Mouse (Mus musculus): ENCODE measurements around the gene Guca2a.

Guca2a gene

DNA sequence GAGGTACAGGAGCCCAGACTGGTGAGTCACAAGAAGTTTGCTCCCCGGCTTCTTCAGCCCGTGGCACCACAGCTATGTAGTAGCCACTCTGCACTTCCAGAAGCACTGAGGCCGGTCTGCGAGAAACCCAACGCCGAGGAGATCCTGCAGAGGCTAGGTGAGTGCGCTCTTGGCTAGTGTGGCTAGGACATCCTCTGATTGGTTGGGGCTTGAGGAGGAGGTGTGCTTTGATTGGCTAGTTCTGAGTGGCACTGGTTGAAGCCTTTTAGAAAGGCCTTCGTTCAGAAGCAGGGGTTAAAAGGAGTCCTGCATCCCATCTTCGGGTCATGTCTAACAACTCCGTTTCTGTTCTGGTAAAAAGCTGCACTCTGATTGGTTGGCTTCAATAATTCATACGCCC lies 1.2 kb downstream of the Guca2a start:
- no peak for DNase-seq (ENCODE audit: low spot score)

GRCm38 (mm10) chr4:119642666-119643065 lies 5.2 kb downstream of the Guca2a start:
- DNase-seq (ENCODE audit: low spot score), result no peak

DNA sequence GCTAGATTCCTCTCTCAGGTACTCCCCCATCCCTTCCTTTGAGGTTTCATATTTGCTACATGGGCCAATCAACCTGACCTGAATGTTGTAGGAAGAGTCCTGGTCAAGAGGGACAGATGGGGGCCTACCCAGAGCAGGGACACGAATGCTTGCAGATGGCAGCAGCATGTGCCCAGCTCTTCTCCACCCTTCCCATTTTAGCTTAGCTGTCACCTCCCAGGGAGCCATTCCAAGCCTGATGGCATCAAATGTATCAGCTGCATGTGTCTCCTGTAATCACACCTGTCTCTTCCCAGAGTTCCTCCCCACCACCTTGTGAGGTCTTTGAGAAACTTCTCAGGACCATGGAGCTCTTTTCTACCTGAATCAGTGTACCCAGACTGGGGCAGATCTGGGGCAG lies 19.5 kb downstream of the Guca2a start:
- no peak for DNase-seq (ENCODE audit: low spot score)

- DNase-seq (ENCODE audit: low spot score), result no peak
Observed at GRCm38 (mm10) chr4:119658246-119658645, 20.7 kb downstream of the Guca2a start.

- no peak for DNase-seq (ENCODE audit: low spot score)
Observed at GRCm38 (mm10) chr4:119658731-119659130, 21.2 kb downstream of the Guca2a start, which contains the start of gene Guca2b. TSS of gene Guca2b (minus strand) at chr4:119658954.

- no peak for DNase-seq (ENCODE audit: low spot score)
Observed at GRCm38 (mm10) chr4:119660007-119660406, 22.5 kb downstream of the Guca2a start.

GRCm38 (mm10) chr4:119662151-119662550 lies 24.6 kb downstream of the Guca2a start:
- no peak for DNase-seq (ENCODE audit: low spot score)

DNA sequence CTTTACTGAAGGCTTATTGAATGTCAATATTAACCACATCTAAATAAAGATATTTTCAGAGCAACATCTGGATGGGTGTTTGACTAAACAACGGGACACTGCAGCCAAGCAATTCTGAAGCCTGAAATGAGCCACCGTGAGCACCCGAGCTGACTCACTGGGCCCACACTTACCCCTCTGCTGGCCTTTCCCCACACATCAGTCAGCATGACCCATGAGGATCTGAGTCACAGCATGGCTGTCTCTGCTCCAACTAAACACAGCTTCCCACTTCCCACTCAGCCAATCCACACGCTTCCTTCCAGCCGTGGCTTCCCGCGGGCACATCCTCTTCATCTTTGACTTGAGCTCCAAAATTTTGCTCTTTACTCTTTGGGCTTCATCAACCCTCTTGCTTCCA lies 25.5 kb downstream of the Guca2a start:
- DNase-seq (ENCODE audit: low spot score), result no peak

DNA sequence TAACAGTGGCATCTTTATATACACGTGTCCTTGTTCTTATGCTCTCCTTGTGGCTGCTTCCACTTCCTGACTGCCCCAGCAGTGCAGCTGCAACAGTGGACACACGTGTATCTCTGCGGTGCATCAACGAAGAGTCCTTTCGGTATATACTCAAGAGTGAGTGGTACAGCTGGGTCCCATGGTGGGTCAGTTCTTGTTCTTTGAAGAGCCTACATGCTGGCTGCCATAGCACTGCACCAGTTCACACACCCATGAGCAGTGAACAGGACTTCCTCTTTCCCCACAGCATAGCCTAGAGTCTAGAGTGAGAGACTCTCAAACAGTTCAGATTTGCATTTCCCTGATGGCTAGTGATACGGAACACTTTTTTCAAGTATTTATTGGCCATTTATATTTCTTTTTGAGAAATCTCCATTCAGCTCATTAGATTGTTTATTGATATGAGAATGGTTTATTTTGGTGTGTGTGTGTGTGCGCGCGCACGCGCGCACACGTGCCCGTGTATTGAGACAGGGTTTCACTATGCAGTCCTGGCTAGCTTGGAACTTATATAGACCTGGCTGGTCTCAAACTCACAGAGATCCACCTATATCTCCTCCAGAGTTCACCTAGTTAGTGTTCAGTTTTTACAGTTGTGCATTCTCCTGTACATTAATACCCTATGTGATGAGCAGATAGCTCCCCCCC lies 26.0 kb downstream of the Guca2a start:
- DNase-seq (ENCODE audit: low spot score), result no peak

GRCm38 (mm10) chr4:119665166-119665565 lies 27.7 kb downstream of the Guca2a start:
- no peak for DNase-seq (ENCODE audit: low spot score)

DNA sequence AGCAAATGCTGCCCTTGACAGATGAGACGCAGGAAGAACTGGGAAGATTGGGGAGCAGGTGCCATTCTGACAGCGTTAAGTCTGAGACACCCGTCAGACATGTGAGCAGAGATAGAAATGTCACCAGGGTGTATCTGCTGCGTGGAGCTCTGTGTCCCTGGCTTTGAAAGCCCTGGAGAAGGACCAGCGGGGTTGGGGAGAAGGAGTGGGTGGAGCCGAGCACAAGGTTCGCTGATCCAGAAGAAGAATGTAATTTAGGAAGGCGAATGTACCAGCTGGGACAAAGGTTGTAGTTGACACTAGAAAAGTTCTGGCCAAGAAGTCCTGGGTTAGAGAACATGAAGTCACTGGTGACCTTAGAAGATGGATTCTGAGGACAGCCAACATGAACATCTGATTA lies 28.6 kb downstream of the Guca2a start:
- DNase-seq (ENCODE audit: low spot score), result no peak

- peak; percentile 74 for DNase-seq (ENCODE audit: low spot score)
Observed at GRCm38 (mm10) chr4:119667454-119667853, 29.9 kb downstream of the Guca2a start.

DNA sequence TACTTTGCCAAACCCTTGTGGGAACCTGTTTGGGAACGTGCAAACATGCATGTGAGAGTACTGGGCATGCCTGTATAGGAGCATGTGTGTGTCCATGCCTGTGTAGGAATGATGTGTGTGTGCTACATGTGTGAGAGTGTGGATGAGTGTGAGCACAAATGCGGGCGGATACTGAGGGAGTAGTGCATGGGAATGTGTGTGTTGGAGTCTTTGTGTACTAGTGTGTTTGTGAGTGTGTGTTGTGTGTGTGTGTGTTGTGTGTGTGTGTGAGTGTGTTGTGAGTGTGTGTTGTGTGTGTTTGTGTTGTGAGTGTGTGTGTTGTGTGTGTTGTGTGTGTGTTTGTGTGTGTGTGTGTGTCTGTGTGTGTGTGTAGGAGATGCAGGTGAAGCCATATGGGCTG lies 30.7 kb downstream of the Guca2a start:
- DNase-seq (ENCODE audit: low spot score), result no peak

- no peak for DNase-seq (ENCODE audit: low spot score)
Observed at GRCm38 (mm10) chr4:119668596-119668995, 31.1 kb downstream of the Guca2a start.

DNA sequence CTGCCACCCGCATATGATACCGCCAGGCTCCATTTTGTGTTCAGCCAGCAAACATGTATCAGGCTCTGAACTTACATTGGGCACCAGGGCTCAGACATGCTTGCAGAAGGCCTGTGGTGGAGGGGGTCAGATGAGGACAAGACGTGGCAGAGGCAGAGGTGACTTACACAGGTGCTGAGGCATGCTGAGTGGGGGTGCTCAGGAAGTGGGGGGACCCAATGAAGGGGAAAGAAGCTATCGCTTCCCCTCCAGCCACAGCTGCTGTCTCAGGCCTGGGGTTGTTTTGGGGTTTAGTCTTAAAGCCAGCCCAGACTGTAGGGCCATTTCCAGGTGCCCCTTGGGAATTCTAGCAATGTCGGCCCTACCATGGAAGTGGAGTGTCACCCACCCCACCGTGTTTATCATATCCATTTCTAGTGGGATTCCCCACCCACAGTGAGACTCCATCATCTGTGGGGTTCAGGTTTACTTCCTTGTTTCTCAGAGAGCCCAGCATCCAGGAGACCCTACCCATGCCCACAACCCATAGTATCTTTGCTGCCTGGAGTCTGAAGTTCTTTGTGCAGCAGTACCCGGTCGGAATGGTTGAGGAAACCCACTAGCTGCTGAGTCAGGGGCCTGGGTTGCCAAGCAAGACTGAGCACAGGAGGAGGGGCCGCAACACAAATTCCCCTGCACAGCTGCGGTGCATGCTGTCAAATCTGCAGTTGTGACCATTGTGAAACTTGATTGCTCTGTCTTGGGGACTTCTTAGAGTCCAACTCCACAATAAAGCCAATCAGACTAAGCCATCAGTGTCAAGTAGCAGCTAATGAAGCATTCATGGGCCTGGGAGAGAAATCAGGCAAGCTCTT lies 32.1 kb downstream of the Guca2a start:
- no peak for DNase-seq (ENCODE audit: low spot score)

DNA sequence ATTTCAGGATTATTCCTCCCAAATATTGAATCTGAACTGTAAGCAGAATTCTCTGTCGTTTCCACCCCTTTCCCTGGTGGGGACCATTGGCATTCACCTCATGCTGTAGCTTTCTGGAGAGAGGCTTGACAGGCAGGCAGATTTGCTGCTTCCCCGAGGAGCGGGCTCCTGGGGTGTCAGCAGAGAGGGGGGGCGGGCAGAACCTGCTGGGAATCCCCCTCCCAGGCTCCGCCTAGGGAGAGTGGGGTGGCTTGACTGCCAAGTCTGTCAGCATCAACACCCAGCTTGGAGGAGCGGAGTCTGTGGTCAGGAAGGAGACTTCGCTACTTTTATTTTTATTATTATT lies 32.7 kb downstream of the Guca2a start:
- no peak for DNase-seq (ENCODE audit: low spot score)

GRCm38 (mm10) chr4:119670736-119671135 lies 33.2 kb downstream of the Guca2a start:
- no peak for DNase-seq (ENCODE audit: low spot score)

DNA sequence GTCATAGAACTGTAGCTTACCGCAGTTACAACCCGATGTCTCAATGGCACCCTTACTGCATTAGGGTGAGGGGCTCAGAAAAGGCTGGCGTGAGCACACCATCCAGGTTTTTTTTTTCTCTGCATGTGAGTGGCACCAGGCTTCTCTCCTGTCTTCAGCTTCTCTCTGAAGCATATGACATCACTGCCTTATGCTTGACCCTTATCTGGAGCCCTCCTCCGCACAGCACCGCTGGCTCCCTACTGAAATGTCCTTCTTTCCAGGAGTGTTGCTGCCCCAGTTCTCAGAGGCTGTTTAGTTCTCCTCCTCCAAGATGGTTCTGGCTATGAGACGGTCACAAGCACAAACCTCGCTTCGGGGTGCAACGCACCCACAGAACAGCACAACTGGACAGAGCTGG lies 33.7 kb downstream of the Guca2a start:
- DNase-seq (ENCODE audit: low spot score), result no peak

DNA sequence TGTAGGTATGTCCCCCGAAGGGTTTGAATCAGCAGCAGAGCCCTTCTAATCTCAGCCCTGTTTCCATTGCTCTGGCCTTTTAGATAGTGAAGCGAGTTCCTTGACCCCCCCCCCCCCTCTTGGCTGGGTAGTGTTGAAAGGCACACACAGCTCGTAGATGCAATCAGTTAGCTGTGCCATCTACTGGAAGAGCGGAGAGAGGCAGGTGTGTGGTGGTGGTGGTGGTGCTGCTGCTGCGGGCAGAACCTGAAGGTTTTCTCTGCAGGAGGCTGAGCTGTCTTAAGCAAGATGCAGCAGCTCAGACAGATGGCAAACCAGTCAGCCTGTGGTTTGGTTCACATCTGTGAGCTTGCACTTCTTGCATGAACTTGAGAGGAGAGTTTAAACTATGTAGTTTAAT lies 35.2 kb downstream of the Guca2a start:
- no peak for DNase-seq (ENCODE audit: low spot score)

DNA sequence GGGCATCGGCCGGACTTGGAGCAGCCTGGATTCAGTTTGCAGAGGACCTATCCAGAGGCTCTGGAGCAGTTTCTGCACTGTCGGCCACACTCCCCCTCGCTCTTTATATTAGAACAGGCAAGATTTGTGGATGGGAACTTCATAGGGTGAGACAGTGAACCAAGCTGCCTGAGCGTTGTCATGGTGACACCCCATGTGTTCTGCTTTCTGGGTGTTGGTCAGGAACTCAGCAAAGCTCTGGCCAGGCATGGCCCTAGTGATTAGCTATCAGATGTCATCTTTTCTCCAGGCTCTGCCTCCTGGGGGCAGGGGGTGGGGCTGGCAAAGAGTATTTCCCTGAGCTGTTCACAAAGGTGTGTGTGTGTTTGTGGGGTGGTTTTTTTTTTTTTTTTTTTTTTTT lies 45.1 kb downstream of the Guca2a start:
- peak; percentile 41 for DNase-seq (ENCODE audit: low spot score)

DNA sequence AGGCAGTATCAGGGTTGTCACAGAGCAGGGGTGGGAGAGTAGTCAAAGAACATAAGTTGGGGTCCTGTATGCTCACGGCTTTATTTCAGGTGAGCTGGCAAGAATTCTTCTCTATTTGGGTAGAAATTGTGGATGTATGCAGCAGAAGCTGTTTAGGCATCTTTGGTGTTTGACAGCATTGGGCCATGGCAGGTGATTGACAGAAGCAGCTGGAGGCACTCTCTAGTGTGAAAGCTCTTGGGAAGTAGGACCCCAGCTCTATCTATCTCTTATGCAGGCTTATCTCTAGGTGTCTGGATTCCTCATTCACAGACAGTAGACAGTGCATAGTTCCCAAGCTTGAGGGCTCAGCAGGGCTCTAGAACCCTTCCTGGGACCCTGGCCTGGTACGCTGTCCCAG lies 48.2 kb downstream of the Guca2a start:
- no peak for DNase-seq (ENCODE audit: low spot score)
